10 mouse cellular contexts compared by ENCODE assay signal in the genomic region with DNA sequence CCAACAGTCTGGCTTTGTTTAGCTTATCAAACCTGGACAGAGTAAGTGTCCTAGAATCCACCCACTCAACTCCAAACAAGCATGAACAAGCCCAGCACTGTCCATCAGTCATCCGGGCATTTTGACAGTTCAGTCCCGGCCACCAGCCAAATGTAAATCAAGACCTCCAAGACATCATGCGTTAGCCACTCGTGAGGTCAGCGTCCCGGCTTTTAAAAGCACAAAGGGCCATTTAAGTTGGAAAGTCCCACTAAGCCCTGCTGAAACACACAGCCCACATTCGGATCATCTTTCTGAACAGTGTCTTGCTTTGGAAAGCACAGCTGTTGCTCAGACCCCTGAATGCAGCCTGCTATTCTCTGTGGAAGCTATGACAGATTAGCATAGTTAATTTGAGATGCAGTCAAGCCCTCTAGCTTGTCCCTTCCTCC. TPM values are rescaled to one million over a fixed set of nuclear protein-coding genes. Genes with fewer than 3 reads are reported as not detected.
A peak's percentile ranks its signal among the peaks of the same experiment; 100 is the strongest.
DNase-seq lines count a peak whose midpoint lies in the region; ATAC-seq and TF ChIP-seq lines count a peak whose summit lies in the region.
"Had no signal": no experiment of that assay in that cellular context is flagged by ENCODE, and none has a peak within 500 bp of the region (broad histone marks: within the 10 kb centered on the region; RNA-seq: fewer than 3 reads in every experiment).

No protein-coding gene starts in this region.

- ATAC-seq in kidney, embryonic 15.5 days (replicated peaks; ENCODE audit: low FRiP score), result no peak
- ATAC-seq in embryonic facial prominence, embryonic 11.5 days (replicated peaks; ENCODE audit: insufficient number of reproducible peaks, low FRiP score, low TSS enrichment, low read depth), result no peak
- 0 out of 2 replicates have a peak, but pooled peaks have one; percentile 27 for ATAC-seq in heart, embryonic 15.5 days (replicated peaks; ENCODE audit: insufficient number of reproducible peaks, insufficient read depth, low FRiP score, low read depth)
- ATAC-seq in forebrain, postnatal 0 days, result no peak
- ATAC-seq: Patski had no signal

- H3K4me2 ChIP-seq in kidney, embryonic 15.5 days, result no peak overlapping the region
- H3K4me2 ChIP-seq in embryonic facial prominence, embryonic 11.5 days (ENCODE audit: low read depth, low read length), result no peak overlapping the region
- no peak overlapping the region for H3K4me2 ChIP-seq in heart, embryonic 15.5 days
- H3K4me2 ChIP-seq in forebrain, postnatal 0 days (ENCODE audit: low read depth), result no peak overlapping the region

- 23% methylated on average over 7 of the region's 7 CpGs for WGBS in kidney, embryonic 15.5 days
- WGBS in embryonic facial prominence, embryonic 11.5 days, result 30% methylated on average over 7 of the region's 7 CpGs
- 43% methylated on average over 7 of the region's 7 CpGs for WGBS in heart, embryonic 15.5 days
- 62% methylated on average over 7 of the region's 7 CpGs for WGBS in forebrain, postnatal 0 days

- no peaks in the 10 kb centered on the region for H3K9me3 ChIP-seq in kidney, embryonic 15.5 days (replicated peaks)
- H3K9me3 ChIP-seq in embryonic facial prominence, embryonic 11.5 days (replicated peaks; ENCODE audit: control insufficient read depth, low read length), result no peaks in the 10 kb centered on the region
- no peaks in the 10 kb centered on the region for H3K9me3 ChIP-seq in heart, embryonic 15.5 days (replicated peaks)
- no peaks in the 10 kb centered on the region for H3K9me3 ChIP-seq in forebrain, postnatal 0 days (ENCODE audit: low read length)

- H3K4me1 ChIP-seq in kidney, embryonic 15.5 days, result peaks cover 24% of the 10 kb centered on the region
- H3K4me1 ChIP-seq in embryonic facial prominence, embryonic 11.5 days (ENCODE audit: control insufficient read depth, insufficient read depth, low read length), result no peaks in the 10 kb centered on the region
- H3K4me1 ChIP-seq in heart, embryonic 15.5 days (replicated peaks), result peaks cover 8% of the 10 kb centered on the region
- H3K4me1 ChIP-seq in forebrain, postnatal 0 days (ENCODE audit: insufficient read depth), result no peaks in the 10 kb centered on the region

- no peak for TF ChIP-seq CTCF in forebrain, postnatal 0 days (IDR thresholded peaks at IDR 0.05; ENCODE audit: low read depth)

- no peaks in the 10 kb centered on the region for H3K36me3 ChIP-seq in kidney, embryonic 15.5 days
- H3K36me3 ChIP-seq in embryonic facial prominence, embryonic 11.5 days (replicated peaks; ENCODE audit: control insufficient read depth, insufficient read depth, low read depth, low read length), result no peaks in the 10 kb centered on the region
- H3K36me3 ChIP-seq in heart, embryonic 15.5 days, result no peaks in the 10 kb centered on the region
- no peaks in the 10 kb centered on the region for H3K36me3 ChIP-seq in forebrain, postnatal 0 days (ENCODE audit: insufficient read depth)

- DNase-seq in kidney, adult 18-20 months, result no peak
- peak; percentile 2 for DNase-seq in embryonic facial prominence, embryonic 11.5 days (ENCODE audit: low spot score)
- peak; percentile 75 to 82 for DNase-seq in lung, postnatal 4 days
- DNase-seq in forebrain, postnatal 0 days, result no peak
- DNase-seq in left cerebral cortex, adult 18-20 months (ENCODE audit: low spot score in 2 of 2), result no peak
- DNase-seq in cerebellum, adult 11-12 months, result no peak

- H3K27me3 ChIP-seq in kidney, embryonic 15.5 days, result no peaks in the 10 kb centered on the region
- no peaks in the 10 kb centered on the region for H3K27me3 ChIP-seq in embryonic facial prominence, embryonic 11.5 days (ENCODE audit: control insufficient read depth, insufficient read depth, low read length)
- H3K27me3 ChIP-seq in heart, embryonic 15.5 days, result no peaks in the 10 kb centered on the region
- H3K27me3 ChIP-seq in forebrain, postnatal 0 days (ENCODE audit: insufficient read depth, low read length), result no peaks in the 10 kb centered on the region
- H3K27me3 ChIP-seq: Patski had no signal

- H3K27ac ChIP-seq in kidney, embryonic 15.5 days, result peak overlapping the region; percentile 48
- no peak overlapping the region for H3K27ac ChIP-seq in embryonic facial prominence, embryonic 11.5 days (replicated peaks; ENCODE audit: low read depth, low read length)
- H3K27ac ChIP-seq in heart, embryonic 15.5 days, result 0 out of 2 replicates have a peak overlapping the region, but pooled peaks have one; percentile 13
- no peak overlapping the region for H3K27ac ChIP-seq in forebrain, postnatal 0 days (ENCODE audit: low read depth, low read length)

- H3K9ac ChIP-seq in kidney, embryonic 15.5 days, result no peak overlapping the region
- no peak overlapping the region for H3K9ac ChIP-seq in embryonic facial prominence, embryonic 11.5 days (replicated peaks; ENCODE audit: low read length)
- H3K9ac ChIP-seq in heart, embryonic 15.5 days, result no peak overlapping the region
- no peak overlapping the region for H3K9ac ChIP-seq in forebrain, postnatal 0 days

- H3K4me3 ChIP-seq in kidney, embryonic 15.5 days (replicated peaks), result no peak overlapping the region
- no peak overlapping the region for H3K4me3 ChIP-seq in embryonic facial prominence, embryonic 11.5 days (ENCODE audit: low read depth, low read length)
- H3K4me3 ChIP-seq in heart, embryonic 15.5 days, result no peak overlapping the region
- H3K4me3 ChIP-seq in forebrain, postnatal 0 days (ENCODE audit: low read depth, low read length), result no peak overlapping the region

RNA-seq across cellular contexts. Expression of gene Gm12166, which starts 26.1 kb away (rescaled TPM):
- polyA plus RNA-seq in kidney, embryonic 15.5 days (2015; fragmentation: Nextera tagmentation; extraction: Ambion mirVana), result 2.8 and 6.7 TPM in 2 replicates
- polyA plus RNA-seq in embryonic facial prominence, embryonic 11.5 days (2014; fragmentation: Nextera tagmentation; extraction: Ambion mirVana), result 2.3 and 2.8 TPM in 2 replicates
- polyA plus RNA-seq in heart, embryonic 15.5 days (2015; fragmentation: Nextera tagmentation; extraction: Ambion mirVana), result 2.9 and 4.4 TPM in 2 replicates
- total RNA-seq in forebrain, postnatal 0 days (2014; rRNA removed), result 9.2 and 15.1 TPM in 2 replicates
- 6.6 and 7.4 TPM in 2 replicates for polyA plus RNA-seq in forebrain, postnatal 0 days (2015; fragmentation: Nextera tagmentation; extraction: Ambion mirVana)
- 1 to 10 TPM; 1.3 to 1.7 TPM for total RNA-seq in left cerebral cortex, adult 18-20 months (2021)

RNA-seq across cellular contexts. Expression of gene Adam19, which starts 29.8 kb away (rescaled TPM):
- polyA plus RNA-seq in kidney, embryonic 15.5 days (2015; fragmentation: Nextera tagmentation; extraction: Ambion mirVana), result 14.4 and 17.9 TPM in 2 replicates
- 9.4 and 9.5 TPM in 2 replicates for polyA plus RNA-seq in embryonic facial prominence, embryonic 11.5 days (2014; fragmentation: Nextera tagmentation; extraction: Ambion mirVana)
- 19.6 and 26.5 TPM in 2 replicates for polyA plus RNA-seq in heart, embryonic 15.5 days (2015; fragmentation: Nextera tagmentation; extraction: Ambion mirVana)
- total RNA-seq in forebrain, postnatal 0 days (2014; rRNA removed), result 16.2 and 19.8 TPM in 2 replicates
- 3.5 and 5.0 TPM in 2 replicates for polyA plus RNA-seq in forebrain, postnatal 0 days (2015; fragmentation: Nextera tagmentation; extraction: Ambion mirVana)
- 10 to 100 TPM; 12.8 to 16.1 TPM for total RNA-seq in left cerebral cortex, adult 18-20 months (2021)

RNA-seq across cellular contexts. Expression of gene Sox30, which starts 45.9 kb away (rescaled TPM):
- 0.22 and 0.25 TPM in 2 replicates for polyA plus RNA-seq in kidney, embryonic 15.5 days (2015; fragmentation: Nextera tagmentation; extraction: Ambion mirVana)
- 0.22 and 0.25 TPM in 2 replicates for polyA plus RNA-seq in embryonic facial prominence, embryonic 11.5 days (2014; fragmentation: Nextera tagmentation; extraction: Ambion mirVana)
- 0.20 and 0.22 TPM in 2 replicates for polyA plus RNA-seq in heart, embryonic 15.5 days (2015; fragmentation: Nextera tagmentation; extraction: Ambion mirVana)
- total RNA-seq in forebrain, postnatal 0 days (2014; rRNA removed), result 0.23 and 0.57 TPM in 2 replicates
- 0.10 and 0.13 TPM in 2 replicates for polyA plus RNA-seq in forebrain, postnatal 0 days (2015; fragmentation: Nextera tagmentation; extraction: Ambion mirVana)
- total RNA-seq in left cerebral cortex, adult 18-20 months (2021), result under 1 TPM; 0.19 to 0.21 TPM
- polyA plus RNA-seq: liver, adult 2 months; Patski had no signal

Comparison
In these comparisons a context has a peak if more than half of its experiments do, and no peak if none do; other contexts are left out.
1. H3K27ac ChIP-seq: peak in kidney, embryonic 15.5 days (single experiment) and heart, embryonic 15.5 days (single experiment); none in embryonic facial prominence, embryonic 11.5 days (single experiment) and forebrain, postnatal 0 days (single experiment).
2. DNase-seq: peak in embryonic facial prominence, embryonic 11.5 days (single experiment) and lung, postnatal 4 days (2 of 2); none in kidney, adult 18-20 months (single experiment), forebrain, postnatal 0 days (single experiment), left cerebral cortex, adult 18-20 months (0 of 2) and cerebellum, adult 11-12 months (single experiment).